Mouse (Mus musculus): ENCODE measurements at regions not wholly inside any gene's neighbourhood (a gene's known extent, or its start where the extent isn't known, plus 50 kb on each side); places are given as distances from the start of the nearest gene placed in this dataset.

- DNase-seq: no peak
Observed at GRCm38 (mm10) chr17:15311822-15312221, 64.8 kb downstream of the Dll1 start.

GRCm38 (mm10) chr17:15310465-15310864, 66.2 kb downstream of the Dll1 start:
- DNase-seq: no peak

- DNase-seq: no peak
Observed at GRCm38 (mm10) chr17:15302110-15302509, 74.6 kb downstream of the Dll1 start.

GRCm38 (mm10) chr17:15299743-15300371, 76.8 kb downstream of the Dll1 start:
- no peak for DNase-seq

GRCm38 (mm10) chr17:15294165-15294585, 82.5 kb downstream of the Dll1 start:
- DNase-seq: no peak

- no peak for DNase-seq
Observed at GRCm38 (mm10) chr17:15292490-15293070, 84.1 kb downstream of the Dll1 start.

- no peak for DNase-seq
Observed at GRCm38 (mm10) chr17:15291626-15292025, 85.0 kb downstream of the Dll1 start.

GRCm38 (mm10) chr17:15290326-15290725, 86.3 kb downstream of the Dll1 start:
- DNase-seq: no peak

- DNase-seq: no peak
Observed at GRCm38 (mm10) chr17:15289062-15289461, 87.6 kb downstream of the Dll1 start.

- no peak for DNase-seq
Observed at GRCm38 (mm10) chr17:15288640-15289039, 88.0 kb downstream of the Dll1 start.

GRCm38 (mm10) chr17:15286596-15286995, 90.1 kb downstream of the Dll1 start:
- no peak for DNase-seq

GRCm38 (mm10) chr17:15285399-15286043, 91.2 kb downstream of the Dll1 start:
- peak; percentile 11 for DNase-seq

- DNase-seq: no peak
Observed at GRCm38 (mm10) chr17:15269905-15270304, 106.8 kb downstream of the Dll1 start.

GRCm38 (mm10) chr17:15269056-15269612, 107.5 kb downstream of the Dll1 start:
- no peak for DNase-seq

- no peak for DNase-seq
Observed at GRCm38 (mm10) chr17:15267721-15268120, 109.0 kb downstream of the Dll1 start.

- DNase-seq: peak; percentile 5
Observed at GRCm38 (mm10) chr17:15259427-15260101, 117.1 kb downstream of the Dll1 start.

- DNase-seq: no peak
Observed at GRCm38 (mm10) chr17:15255874-15256273, 120.8 kb downstream of the Dll1 start.

- no peak for DNase-seq
Observed at GRCm38 (mm10) chr17:15253785-15254184, 122.9 kb downstream of the Dll1 start.

- no peak for DNase-seq
Observed at GRCm38 (mm10) chr17:15253271-15253670, 123.4 kb downstream of the Dll1 start.

GRCm38 (mm10) chr17:15252187-15252586, 124.5 kb downstream of the Dll1 start:
- peak; percentile 7 for DNase-seq

- no peak for DNase-seq
Observed at GRCm38 (mm10) chr17:15251641-15252040, 125.0 kb downstream of the Dll1 start.

- DNase-seq: no peak
Observed at GRCm38 (mm10) chr17:15248417-15248791, 128.3 kb downstream of the Dll1 start.
